Mouse (Mus musculus) thymus, postnatal 36 days (tissue): ENCODE results near the gene Usp43.

Experiments
- DNase-seq, 2 experiments: peaks; one replicate each; pipeline ENCODE4 v3.0.0; 2022; ENCODE audit warnings: mixed read lengths in 2 of 2

Gene Usp43

DNA sequence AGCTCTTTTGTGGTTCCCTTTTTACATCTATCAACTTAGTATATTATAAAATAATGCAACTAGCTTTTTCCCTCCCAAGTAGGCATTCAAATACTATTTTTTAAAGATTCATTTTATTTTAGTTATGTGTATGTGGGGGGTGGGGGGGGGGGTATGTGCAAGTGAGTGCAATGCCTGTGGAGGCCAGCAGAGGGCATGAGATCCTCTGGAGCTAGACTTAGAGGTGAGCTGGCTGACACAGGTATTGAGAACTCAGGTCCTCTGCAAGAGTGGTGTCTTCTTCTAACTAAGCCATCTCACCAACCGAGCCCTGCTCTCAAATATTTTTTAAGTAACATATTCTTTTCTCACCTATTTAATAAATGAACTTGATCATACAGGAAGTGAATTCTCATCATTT, 116.4 kb downstream of the Usp43 start:
- no peak for DNase-seq
